Mouse (Mus musculus): ENCODE results near the gene Acad10. TPM values are rescaled to one million over a fixed set of nuclear protein-coding genes. Genes with fewer than 3 reads are reported as not detected.
"Not testable (repeated sequence)": the region's sequence is repeated elsewhere in the genome, so short reads cannot be mapped to it uniquely, and the experiment has no call there.

The Acad10 gene
- polyA plus RNA-seq, 1 experiment from 2014 or later = 3.7 TPM

GRCm38 (mm10) chr5:121696761-121697160 lies 36.4 kb upstream of the Acad10 start:
- no peak for ATAC-seq
- no peak overlapping the region for H3K9ac ChIP-seq (replicated peaks; ENCODE audit: low read depth)
- H3K27me3 ChIP-seq (replicated peaks; ENCODE audit: insufficient read depth, low read length) = no peaks in the 10 kb centered on the region
- no peaks in the 10 kb centered on the region for H3K9me3 ChIP-seq (ENCODE audit: low read length)
- 65% methylated on average over 6 of the region's 6 CpGs for WGBS
- no peak overlapping the region for H3K27ac ChIP-seq (ENCODE audit: low read length)
- no peak for TF ChIP-seq EP300 (IDR thresholded peaks at IDR 0.05)
- TF ChIP-seq CTCF (IDR thresholded peaks at IDR 0.05) = no peak
- H3K4me1 ChIP-seq (ENCODE audit: insufficient read depth, low read depth, low read length) = no peaks in the 10 kb centered on the region
- no peaks in the 10 kb centered on the region for H3K36me3 ChIP-seq (ENCODE audit: insufficient read depth, low read length)
- no peak for DNase-seq (ENCODE audit: low spot score)
- no peak overlapping the region for H3K4me2 ChIP-seq (replicated peaks; ENCODE audit: low read depth, low read length)
- no peak overlapping the region for H3K4me3 ChIP-seq (ENCODE audit: low read depth, low read length)

GRCm38 (mm10) chr5:121692897-121693296 lies 32.6 kb upstream of the Acad10 start:
- Histone ChIP-seq H3K27ac (ENCODE audit: low read length) (no peak overlapping the region), H3K9ac (replicated peaks; ENCODE audit: low read depth) (no peak overlapping the region), H3K4me3 (ENCODE audit: low read depth, low read length) (no peak overlapping the region), H3K36me3 (ENCODE audit: insufficient read depth, low read length) (no peaks in the 10 kb centered on the region), H3K4me1 (ENCODE audit: insufficient read depth, low read depth, low read length) (no peaks in the 10 kb centered on the region), H3K27me3 (replicated peaks; ENCODE audit: insufficient read depth, low read length) (no peaks in the 10 kb centered on the region), H3K4me2 (replicated peaks; ENCODE audit: low read depth, low read length) (no peak overlapping the region), H3K9me3 (ENCODE audit: low read length) (no peaks in the 10 kb centered on the region)
- DNase-seq (ENCODE audit: low spot score) (no peak), ATAC-seq (no peak)
- 70% methylated on average over 4 of the region's 4 CpGs for WGBS
- TF ChIP-seq EP300 (IDR thresholded peaks at IDR 0.05) (no peak), CTCF (IDR thresholded peaks at IDR 0.05) (no peak)

- WGBS = 90% methylated on average over 7 of the region's 7 CpGs
- not testable (repeated sequence) for ATAC-seq
Measured at GRCm38 (mm10) chr5:121691436-121691835, 31.1 kb upstream of the Acad10 start.

DNA sequence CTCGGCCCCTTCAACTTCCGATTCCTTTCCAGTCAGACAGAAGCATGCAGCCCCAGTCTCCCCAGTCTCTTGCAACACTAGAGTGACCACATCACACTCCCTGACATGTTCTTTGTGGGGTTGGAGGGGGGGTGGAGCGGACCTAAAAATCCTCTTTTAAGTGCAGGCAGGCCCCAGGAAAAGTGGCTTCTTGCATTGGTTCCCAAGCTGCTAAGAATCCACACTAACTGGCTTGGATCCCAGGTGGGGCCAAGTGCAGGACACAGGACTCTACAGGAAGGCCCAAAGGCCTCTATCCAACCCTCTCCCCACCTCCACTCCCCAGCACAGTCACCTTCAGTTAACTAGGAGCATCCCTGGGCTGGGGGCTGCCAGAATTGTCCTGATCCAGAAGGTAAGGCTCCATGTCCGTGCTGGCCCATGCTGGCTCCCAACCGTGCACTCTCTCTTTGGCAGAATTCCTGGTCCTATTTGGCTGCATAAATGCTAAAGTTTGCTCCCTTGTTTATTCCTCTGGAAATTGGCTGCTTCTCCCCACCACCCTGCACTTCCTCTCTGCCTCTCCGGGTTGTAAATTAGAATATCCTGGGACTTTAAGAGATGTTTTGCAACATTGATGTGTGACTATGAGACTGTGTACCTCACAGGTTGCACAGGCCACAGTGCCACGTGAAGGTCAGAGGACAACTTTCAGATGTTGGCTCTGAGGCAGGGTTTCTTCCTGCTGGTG lies 30.3 kb upstream of the Acad10 start:
- Histone ChIP-seq H3K9ac (replicated peaks; ENCODE audit: low read depth) (no peak overlapping the region), H3K4me1 (ENCODE audit: insufficient read depth, low read depth, low read length) (no peaks in the 10 kb centered on the region), H3K4me3 (ENCODE audit: low read depth, low read length) (no peak overlapping the region), H3K36me3 (ENCODE audit: insufficient read depth, low read length) (peaks cover 16% of the 10 kb centered on the region; the same call in 1 of the 2 replicates), H3K9me3 (ENCODE audit: low read length) (no peaks in the 10 kb centered on the region), H3K27ac (ENCODE audit: low read length) (no peak overlapping the region), H3K27me3 (replicated peaks; ENCODE audit: insufficient read depth, low read length) (no peaks in the 10 kb centered on the region), H3K4me2 (replicated peaks; ENCODE audit: low read depth, low read length) (no peak overlapping the region)
- DNase-seq (ENCODE audit: low spot score) (peak; percentile 57), ATAC-seq (peak; percentile 58)
- 48% methylated on average over 7 of the region's 7 CpGs for WGBS
- no peak for TF ChIP-seq EP300 (IDR thresholded peaks at IDR 0.05)

More at GRCm38 (mm10) chr5:121691436-121691835, 31.1 kb upstream of the Acad10 start:
- not testable (repeated sequence) for H3K4me2 ChIP-seq (replicated peaks; ENCODE audit: low read depth, low read length); H3K36me3 ChIP-seq (ENCODE audit: insufficient read depth, low read length); H3K9me3 ChIP-seq (ENCODE audit: low read length); DNase-seq (ENCODE audit: low spot score); H3K27ac ChIP-seq (ENCODE audit: low read length); H3K9ac ChIP-seq (replicated peaks; ENCODE audit: low read depth); H3K4me1 ChIP-seq (ENCODE audit: insufficient read depth, low read depth, low read length); H3K27me3 ChIP-seq (replicated peaks; ENCODE audit: insufficient read depth, low read length); H3K4me3 ChIP-seq (ENCODE audit: low read depth, low read length)

- ATAC-seq = no peak
- TF ChIP-seq CTCF (IDR thresholded peaks at IDR 0.05) (peak; percentile 35), EP300 (IDR thresholded peaks at IDR 0.05) (no peak)
Measured at GRCm38 (mm10) chr5:121686113-121686898, 26.0 kb upstream of the Acad10 start.

DNA sequence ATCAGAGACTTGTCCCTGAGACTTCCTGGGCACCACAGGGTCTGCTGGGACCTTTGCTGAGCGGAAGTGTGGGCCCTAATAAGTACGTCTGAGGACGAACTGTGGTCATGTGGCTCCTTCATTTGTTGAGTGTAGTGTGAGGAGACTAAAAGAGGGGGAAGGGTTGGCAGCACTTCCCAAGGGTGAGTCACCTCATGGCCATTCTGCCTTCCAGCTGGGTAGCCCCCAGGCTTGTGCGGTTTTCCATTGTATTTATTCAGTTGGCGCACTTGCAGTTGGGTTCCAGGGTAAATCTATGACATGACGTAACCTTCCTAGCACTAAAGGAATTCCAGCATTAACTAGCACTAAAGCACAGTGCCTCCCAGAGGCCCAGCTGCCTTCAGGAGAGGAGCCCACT lies 25.2 kb upstream of the Acad10 start:
- ATAC-seq = no peak; the same call in 1 of the 2 replicates
- no peak overlapping the region for H3K27ac ChIP-seq (ENCODE audit: low read length)
- no peaks in the 10 kb centered on the region for H3K27me3 ChIP-seq (replicated peaks; ENCODE audit: insufficient read depth, low read length)
- H3K9me3 ChIP-seq (ENCODE audit: low read length) = no peaks in the 10 kb centered on the region
- no peaks in the 10 kb centered on the region for H3K4me1 ChIP-seq (ENCODE audit: insufficient read depth, low read depth, low read length)
- no peak for TF ChIP-seq CTCF (IDR thresholded peaks at IDR 0.05)
- no peak for TF ChIP-seq EP300 (IDR thresholded peaks at IDR 0.05)
- WGBS = 84% methylated on average over 6 of the region's 6 CpGs
- no peak for DNase-seq (ENCODE audit: low spot score)
- no peak overlapping the region for H3K4me2 ChIP-seq (replicated peaks; ENCODE audit: low read depth, low read length)
- H3K9ac ChIP-seq (replicated peaks; ENCODE audit: low read depth) = no peak overlapping the region
- no peak overlapping the region for H3K4me3 ChIP-seq (ENCODE audit: low read depth, low read length)
- H3K36me3 ChIP-seq (ENCODE audit: insufficient read depth, low read length) = peaks cover 52% of the 10 kb centered on the region

More at GRCm38 (mm10) chr5:121686113-121686898, 26.0 kb upstream of the Acad10 start:
- 76% methylated on average over 15 of the region's 15 CpGs for WGBS
- Histone ChIP-seq H3K27me3 (replicated peaks; ENCODE audit: insufficient read depth, low read length) (no peaks in the 10 kb centered on the region), H3K4me2 (replicated peaks; ENCODE audit: low read depth, low read length) (no peak overlapping the region), H3K9me3 (ENCODE audit: low read length) (no peaks in the 10 kb centered on the region), H3K4me3 (ENCODE audit: low read depth, low read length) (no peak overlapping the region), H3K36me3 (ENCODE audit: insufficient read depth, low read length) (peaks cover 46% of the 10 kb centered on the region), H3K9ac (replicated peaks; ENCODE audit: low read depth) (no peak overlapping the region), H3K27ac (ENCODE audit: low read length) (no peak overlapping the region), H3K4me1 (ENCODE audit: insufficient read depth, low read depth, low read length) (no peaks in the 10 kb centered on the region)
- DNase-seq (ENCODE audit: low spot score) = peak; percentile 24

Measured in lung, postnatal 0 days (tissue).